Mouse (Mus musculus): Measurements from ENCODE around the gene Cdh5. TPM values are rescaled to one million over a fixed set of nuclear protein-coding genes. Genes with fewer than 3 reads are reported as not detected.
A peak's percentile ranks its signal among the peaks of the same experiment; 100 is the strongest.

The Cdh5 gene
- total and polyA plus RNA-seq, 3 experiments, result 38.7 to 59.7 (median 57.2) TPM

GRCm38 (mm10) chr8:104090993-104091900, 10.2 kb upstream of the Cdh5 start:
- DNase-seq, result peak; percentile 26

GRCm38 (mm10) chr8:104093336-104093735, 8.1 kb upstream of the Cdh5 start:
- no peak for DNase-seq

GRCm38 (mm10) chr8:104095595-104095994, 5.8 kb upstream of the Cdh5 start:
- DNase-seq, result peak; percentile 39

- peak; percentile 11 for DNase-seq
Measured at GRCm38 (mm10) chr8:104096644-104097043, 4.8 kb upstream of the Cdh5 start.

GRCm38 (mm10) chr8:104098671-104099346, 2.6 kb upstream of the Cdh5 start:
- DNase-seq, result peak; percentile 22

- DNase-seq, result peak; percentile 50
Measured at GRCm38 (mm10) chr8:104099347-104100099, 1.9 kb upstream of the Cdh5 start.

GRCm38 (mm10) chr8:104100724-104101123, 701 bp upstream of the Cdh5 start:
- DNase-seq, result peak; percentile 0

- DNase-seq, result no peak
Measured at GRCm38 (mm10) chr8:104103462-104103861, 2.0 kb downstream of the Cdh5 start.

- DNase-seq, result no peak
Measured at GRCm38 (mm10) chr8:104105768-104106167, 4.3 kb downstream of the Cdh5 start.

GRCm38 (mm10) chr8:104106276-104106946, 5.0 kb downstream of the Cdh5 start:
- DNase-seq, result no peak

- no peak for DNase-seq
Measured at GRCm38 (mm10) chr8:104107111-104107510, 5.7 kb downstream of the Cdh5 start.

GRCm38 (mm10) chr8:104108048-104108447, 6.6 kb downstream of the Cdh5 start:
- DNase-seq, result no peak

- DNase-seq, result no peak
Measured at GRCm38 (mm10) chr8:104110498-104111134, 9.2 kb downstream of the Cdh5 start.

- peak; percentile 45 for DNase-seq
Measured at GRCm38 (mm10) chr8:104121640-104122416, 20.4 kb downstream of the Cdh5 start.

GRCm38 (mm10) chr8:104123080-104123657, 21.7 kb downstream of the Cdh5 start:
- no peak for DNase-seq

- DNase-seq, result no peak
Measured at GRCm38 (mm10) chr8:104124534-104124933, 23.1 kb downstream of the Cdh5 start.

- no peak for DNase-seq
Measured at GRCm38 (mm10) chr8:104127160-104127883, 25.9 kb downstream of the Cdh5 start.

GRCm38 (mm10) chr8:104130916-104131315, 29.5 kb downstream of the Cdh5 start:
- no peak for DNase-seq

GRCm38 (mm10) chr8:104131414-104131975, 30.1 kb downstream of the Cdh5 start:
- no peak for DNase-seq
